Mouse (Mus musculus) neural tube, embryonic 13.5 days (tissue): ENCODE measurements around the gene Lpcat3. TPM values are rescaled to one million over a fixed set of nuclear protein-coding genes. Genes with fewer than 3 reads are reported as not detected.
A peak's percentile ranks its signal among the peaks of the same experiment; 100 is the strongest.

Experiments
- ATAC-seq: fragments of 200-750 bp; cut with Nextera tagmentation; 2 replicates; pipeline ENCODE4 v1.8.0; 2017; ENCODE audit warnings: low read depth, mild to moderate bottlenecking, moderate TSS enrichment, moderate library complexity
- H3K27ac ChIP-seq: fragments of 300-500 bp; sonication (generic); replicated peaks from 2 replicates; pipeline ENCODE4 v1.5.1; 2015; ENCODE audit warnings: moderate library complexity, mild to moderate bottlenecking, inconsistent platforms
- H3K27me3 ChIP-seq: fragments of 300-500 bp; sonication (generic); 2 replicates; pipeline ENCODE4 v1.6.1; 2015; ENCODE audit warnings: mild to moderate bottlenecking, inconsistent platforms
- H3K36me3 ChIP-seq: fragments of 300-500 bp; sonication (generic); 2 replicates; pipeline ENCODE4 v1.6.1; 2015; ENCODE audit warnings: mild to moderate bottlenecking, inconsistent platforms
- H3K4me1 ChIP-seq: fragments of 300-500 bp; sonication (generic); replicated peaks from 2 replicates; pipeline ENCODE4 v1.6.1; 2015; ENCODE audit warnings: inconsistent platforms
- H3K4me2 ChIP-seq: fragments of 300-500 bp; sonication (generic); 2 replicates; pipeline ENCODE4 v1.6.1; 2015; ENCODE audit warnings: inconsistent platforms, mild to moderate bottlenecking, moderate library complexity
- H3K4me3 ChIP-seq: fragments of 300-500 bp; sonication (generic); 2 replicates; pipeline ENCODE4 v1.5.1; 2015; ENCODE audit warnings: mild to moderate bottlenecking, inconsistent platforms
- H3K9ac ChIP-seq: fragments of 300-500 bp; sonication (generic); 2 replicates; pipeline ENCODE4 v1.6.1; 2015; ENCODE audit warnings: moderate library complexity, mild to moderate bottlenecking, inconsistent platforms
- H3K9me3 ChIP-seq: fragments of 300-500 bp; sonication (generic); 2 replicates; pipeline ENCODE4 v1.6.1; 2016; ENCODE audit warnings: inconsistent platforms
- WGBS: fragments of 180-500 bp; shearing (Covaris S2); methylation state at CpG from one replicate; pipeline ENCODE4 v1.1.7; 2015; 5-methylcytosine and 5-hydroxymethylcytosine counted together
- polyA plus RNA-seq: library from polyadenylated mRNA; unstranded; fragments of >200 nt; fragmentation: Nextera tagmentation; extraction: Ambion mirVana; gene quantifications from 2 replicates; pipeline ENCODE4 v1.2.1, GENCODE M21; 2015

Lpcat3 gene
- polyA plus RNA-seq, 1 experiment from 2014 or later = 43.7 TPM

GRCm38 (mm10) chr6:124712918-124713317, 50.1 kb downstream of the Lpcat3 start:
- ATAC-seq = no peak
- Histone ChIP-seq H3K4me2 (peak overlapping the region; percentile 94), H3K9ac (peak overlapping the region; percentile 95), H3K36me3 (peaks cover 48% of the 10 kb centered on the region), H3K4me1 (peaks cover 39% of the 10 kb centered on the region), H3K9me3 (no peaks in the 10 kb centered on the region), H3K4me3 (peak overlapping the region; percentile 99), H3K27ac (peak overlapping the region; percentile 84; the same call in 1 of the 2 replicates), H3K27me3 (no peaks in the 10 kb centered on the region)
- WGBS = 21% methylated on average over 11 of the region's 11 CpGs

- Histone ChIP-seq H3K4me1 (peaks cover 16% of the 10 kb centered on the region), H3K27ac (no peak overlapping the region), H3K9me3 (no peaks in the 10 kb centered on the region), H3K9ac (no peak overlapping the region), H3K27me3 (no peaks in the 10 kb centered on the region), H3K36me3 (peaks cover 41% of the 10 kb centered on the region), H3K4me3 (no peak overlapping the region), H3K4me2 (no peak overlapping the region)
- no peak for ATAC-seq
- 72% methylated on average over 20 of the region's 20 CpGs for WGBS
These were observed 54.1 kb downstream of the Lpcat3 start for GRCm38 (mm10) chr6:124716864-124717490.

- Histone ChIP-seq H3K27ac (no peak overlapping the region), H3K36me3 (peaks cover 41% of the 10 kb centered on the region), H3K9me3 (no peaks in the 10 kb centered on the region), H3K27me3 (no peaks in the 10 kb centered on the region), H3K4me2 (no peak overlapping the region), H3K9ac (no peak overlapping the region), H3K4me1 (peaks cover 11% of the 10 kb centered on the region), H3K4me3 (no peak overlapping the region)
- 85% methylated on average over 13 of the region's 13 CpGs for WGBS
- no peak for ATAC-seq
These were observed 55.1 kb downstream of the Lpcat3 start for GRCm38 (mm10) chr6:124717968-124718367.

GRCm38 (mm10) chr6:124718703-124719102, 55.9 kb downstream of the Lpcat3 start:
- no peaks in the 10 kb centered on the region for H3K27me3 ChIP-seq
- H3K36me3 ChIP-seq = peaks cover 40% of the 10 kb centered on the region
- no peak overlapping the region for H3K9ac ChIP-seq
- 60% methylated on average over 13 of the region's 16 CpGs for WGBS
- H3K4me2 ChIP-seq = no peak overlapping the region
- no peak overlapping the region for H3K4me3 ChIP-seq
- no peak for ATAC-seq
- H3K4me1 ChIP-seq = peaks cover 4% of the 10 kb centered on the region
- no peak overlapping the region for H3K27ac ChIP-seq
- H3K9me3 ChIP-seq = no peaks in the 10 kb centered on the region

- no peak overlapping the region for H3K4me2 ChIP-seq
- peaks cover 35% of the 10 kb centered on the region for H3K36me3 ChIP-seq
- no peak overlapping the region for H3K4me3 ChIP-seq
- 82% methylated on average over 7 of the region's 7 CpGs for WGBS
- no peaks in the 10 kb centered on the region for H3K9me3 ChIP-seq
- no peak overlapping the region for H3K27ac ChIP-seq
- ATAC-seq = no peak
- no peak overlapping the region for H3K9ac ChIP-seq
- H3K27me3 ChIP-seq = no peaks in the 10 kb centered on the region
- H3K4me1 ChIP-seq = no peaks in the 10 kb centered on the region
These were observed 56.6 kb downstream of the Lpcat3 start for GRCm38 (mm10) chr6:124719354-124719978.

GRCm38 (mm10) chr6:124720904-124721303, 58.1 kb downstream of the Lpcat3 start:
- peaks cover 20% of the 10 kb centered on the region for H3K36me3 ChIP-seq
- H3K9me3 ChIP-seq = no peaks in the 10 kb centered on the region
- H3K27me3 ChIP-seq = no peaks in the 10 kb centered on the region
- H3K9ac ChIP-seq = 0 out of 2 replicates have a peak overlapping the region, but pooled peaks have one; percentile 17
- no peak overlapping the region for H3K4me2 ChIP-seq
- H3K4me3 ChIP-seq = no peak overlapping the region
- H3K4me1 ChIP-seq = no peaks in the 10 kb centered on the region
- 59% methylated on average over 11 of the region's 11 CpGs for WGBS
- no peak for ATAC-seq
- H3K27ac ChIP-seq = no peak overlapping the region

- Histone ChIP-seq H3K4me1 (no peaks in the 10 kb centered on the region), H3K4me2 (no peak overlapping the region), H3K36me3 (no peaks in the 10 kb centered on the region), H3K27ac (no peak overlapping the region), H3K4me3 (no peak overlapping the region), H3K27me3 (no peaks in the 10 kb centered on the region), H3K9me3 (no peaks in the 10 kb centered on the region), H3K9ac (no peak overlapping the region)
- 89% methylated on average over 6 of the region's 6 CpGs for WGBS
- ATAC-seq = no peak
These were observed 60.1 kb downstream of the Lpcat3 start for GRCm38 (mm10) chr6:124722876-124723473.

GRCm38 (mm10) chr6:124723541-124723940, 60.7 kb downstream of the Lpcat3 start:
- 83% methylated on average over 8 of the region's 8 CpGs for WGBS
- H3K27ac ChIP-seq = no peak overlapping the region
- no peak overlapping the region for H3K4me3 ChIP-seq
- H3K4me2 ChIP-seq = no peak overlapping the region
- no peak overlapping the region for H3K9ac ChIP-seq
- no peaks in the 10 kb centered on the region for H3K4me1 ChIP-seq
- ATAC-seq = no peak
- no peaks in the 10 kb centered on the region for H3K9me3 ChIP-seq
- no peaks in the 10 kb centered on the region for H3K36me3 ChIP-seq
- H3K27me3 ChIP-seq = no peaks in the 10 kb centered on the region

GRCm38 (mm10) chr6:124724472-124724871, 61.6 kb downstream of the Lpcat3 start:
- ATAC-seq = no peak
- WGBS = 87% methylated on average over 10 of the region's 10 CpGs
- Histone ChIP-seq H3K4me3 (no peak overlapping the region), H3K4me2 (no peak overlapping the region), H3K9ac (no peak overlapping the region), H3K36me3 (no peaks in the 10 kb centered on the region), H3K4me1 (no peaks in the 10 kb centered on the region), H3K27ac (no peak overlapping the region), H3K9me3 (no peaks in the 10 kb centered on the region), H3K27me3 (no peaks in the 10 kb centered on the region)

GRCm38 (mm10) chr6:124728621-124729020, 65.8 kb downstream of the Lpcat3 start:
- Histone ChIP-seq H3K4me1 (peaks cover 4% of the 10 kb centered on the region; the same call in 1 of the 2 replicates), H3K36me3 (no peaks in the 10 kb centered on the region), H3K9ac (no peak overlapping the region), H3K27ac (no peak overlapping the region), H3K4me3 (no peak overlapping the region), H3K27me3 (no peaks in the 10 kb centered on the region), H3K4me2 (no peak overlapping the region), H3K9me3 (no peaks in the 10 kb centered on the region)
- no peak for ATAC-seq
- WGBS = 89% methylated on average over 10 of the region's 10 CpGs

- ATAC-seq = no peak
- Histone ChIP-seq H3K4me3 (no peak overlapping the region), H3K9me3 (no peaks in the 10 kb centered on the region), H3K27me3 (no peaks in the 10 kb centered on the region), H3K4me1 (peaks cover 4% of the 10 kb centered on the region; the same call in 1 of the 2 replicates), H3K36me3 (no peaks in the 10 kb centered on the region), H3K27ac (no peak overlapping the region), H3K9ac (no peak overlapping the region), H3K4me2 (no peak overlapping the region)
- 91% methylated on average over 8 of the region's 8 CpGs for WGBS
These were observed 67.3 kb downstream of the Lpcat3 start for GRCm38 (mm10) chr6:124729850-124730705.

GRCm38 (mm10) chr6:124731038-124731437, 68.2 kb downstream of the Lpcat3 start:
- no peak overlapping the region for H3K9ac ChIP-seq
- H3K9me3 ChIP-seq = no peaks in the 10 kb centered on the region
- ATAC-seq = no peak
- 89% methylated on average over 7 of the region's 7 CpGs for WGBS
- H3K4me1 ChIP-seq = peaks cover 4% of the 10 kb centered on the region; the same call in 1 of the 2 replicates
- no peak overlapping the region for H3K4me3 ChIP-seq
- no peaks in the 10 kb centered on the region for H3K36me3 ChIP-seq
- no peak overlapping the region for H3K4me2 ChIP-seq
- no peaks in the 10 kb centered on the region for H3K27me3 ChIP-seq
- H3K27ac ChIP-seq = no peak overlapping the region
